Mouse (Mus musculus): ENCODE results near the gene Cfap97d1.

The Cfap97d1 gene

DNA sequence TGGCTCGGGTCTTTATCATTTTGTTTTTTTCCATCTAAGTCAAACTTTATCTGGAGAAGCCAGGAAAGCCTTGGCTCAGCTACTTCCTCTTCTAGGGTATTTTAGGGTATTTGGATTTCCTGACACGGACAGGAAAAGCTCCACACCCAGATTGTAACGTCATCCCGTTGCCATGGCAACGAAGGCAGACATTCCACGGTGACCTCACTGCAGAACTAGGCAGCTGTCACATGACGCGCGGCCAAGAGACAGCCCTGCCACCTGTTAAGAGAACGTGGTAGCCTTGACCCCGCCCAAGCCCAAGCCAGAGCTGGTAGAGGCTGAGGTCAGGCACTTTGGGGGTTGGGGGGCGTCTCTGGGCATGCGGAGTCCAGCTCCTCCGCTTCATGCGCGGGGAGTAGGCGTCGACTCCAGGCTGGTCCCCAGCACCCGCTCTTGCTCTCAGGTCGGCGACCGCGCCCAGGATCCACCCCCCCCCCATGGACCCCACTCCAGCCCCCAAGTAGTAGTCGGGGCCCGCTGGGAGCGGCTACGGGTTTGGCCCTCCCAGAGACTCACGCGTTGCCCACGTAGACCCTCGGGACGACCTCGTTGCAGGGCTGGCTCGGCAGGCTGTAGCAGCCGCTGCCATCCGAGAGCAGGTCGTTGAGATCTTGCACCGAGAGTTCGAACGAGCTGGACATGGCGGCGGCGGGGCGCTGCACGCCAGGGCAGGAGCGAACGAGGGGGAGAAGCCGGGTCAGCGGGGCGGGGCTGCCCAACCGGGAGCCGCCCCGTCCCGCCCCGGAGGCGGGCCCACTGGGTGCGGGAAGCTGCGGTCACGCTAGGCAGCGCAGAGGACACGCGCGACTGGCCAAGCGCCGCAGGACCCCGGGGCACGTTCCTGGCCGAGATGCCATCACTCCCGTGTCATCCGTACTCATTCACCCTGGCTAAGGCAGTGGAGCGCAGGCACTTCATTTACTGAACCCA lies at the start of gene Cfap97d1:
TSS of gene Cfap97d1 (plus strand) at position 226 of the 972 bp plus-strand sequence.
- peak; percentile 98 for DNase-seq (ENCODE audit: low read depth, low spot score)

- no peak for DNase-seq (ENCODE audit: low read depth, low spot score)
Measured at GRCm38 (mm10) chr11:101935743-101936142, 48.3 kb upstream of the Cfap97d1 start.

- DNase-seq (ENCODE audit: low read depth, low spot score): peak; percentile 59
Measured at GRCm38 (mm10) chr11:101936421-101936820, 47.7 kb upstream of the Cfap97d1 start.

DNA sequence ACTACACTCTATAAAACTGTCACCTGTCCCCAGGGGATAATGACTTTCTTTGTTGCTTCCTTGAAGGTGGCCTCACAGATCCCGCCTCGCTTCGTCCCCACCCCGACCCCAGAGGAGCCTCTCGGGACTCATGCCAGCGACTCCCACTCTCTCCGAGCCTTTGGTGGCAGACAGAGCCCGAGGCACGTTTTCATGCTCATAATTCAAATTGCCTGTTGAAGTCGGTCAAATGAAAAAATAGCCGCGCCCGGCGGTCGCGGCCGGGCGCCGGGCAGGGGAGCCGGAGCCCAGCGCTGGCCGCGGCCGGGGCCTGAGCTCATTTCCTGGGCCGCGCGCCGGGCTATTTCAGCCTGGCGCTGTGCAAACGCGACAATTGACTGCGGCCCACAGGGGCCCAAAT lies 47.0 kb upstream of the Cfap97d1 start:
- DNase-seq (ENCODE audit: low read depth, low spot score): no peak

DNA sequence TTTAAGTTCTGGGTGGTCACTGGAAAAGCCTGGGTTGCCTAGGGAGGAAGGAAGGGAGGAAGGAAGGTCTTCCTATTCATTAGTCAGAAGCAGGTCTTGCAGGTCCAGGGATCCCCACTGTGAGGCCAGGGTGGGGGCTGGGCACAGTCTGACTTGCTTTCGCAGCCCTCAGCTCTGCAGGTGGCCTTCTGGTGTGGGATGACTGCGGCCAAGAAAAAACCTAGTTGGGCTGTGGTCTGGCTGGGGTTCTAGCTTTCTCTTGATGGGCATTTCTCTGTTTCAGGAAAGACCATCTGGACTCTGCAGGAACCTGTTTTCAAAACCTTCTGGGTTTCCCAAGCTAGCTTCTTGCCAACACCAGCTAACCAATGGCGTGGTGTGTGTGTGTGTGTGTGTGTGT lies 41.0 kb upstream of the Cfap97d1 start:
- peak; percentile 65 for DNase-seq (ENCODE audit: low read depth, low spot score)

DNA sequence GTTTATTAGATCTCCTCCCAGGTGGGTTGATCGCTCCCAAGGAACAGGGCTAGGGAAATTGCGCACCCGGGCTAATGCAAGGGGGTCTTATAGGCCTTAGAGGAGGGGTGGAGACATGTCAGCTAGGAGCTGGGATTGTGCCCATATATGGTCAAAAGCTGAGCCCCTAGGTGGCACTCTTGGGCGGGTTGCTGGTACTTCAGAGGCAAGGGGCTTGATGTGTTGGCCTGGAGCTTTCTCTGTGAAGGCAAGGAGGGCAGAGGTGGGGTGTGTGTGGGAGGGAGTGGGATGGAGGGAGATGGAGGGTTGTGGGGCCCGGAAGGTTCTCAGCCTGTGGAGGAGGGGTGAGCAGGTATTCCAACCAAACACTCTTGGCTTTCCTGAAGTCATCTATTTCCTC lies 37.6 kb upstream of the Cfap97d1 start:
- peak; percentile 82 for DNase-seq (ENCODE audit: low read depth, low spot score)

GRCm38 (mm10) chr11:101950021-101950420 lies 34.1 kb upstream of the Cfap97d1 start:
- no peak for DNase-seq (ENCODE audit: low read depth, low spot score)

DNA sequence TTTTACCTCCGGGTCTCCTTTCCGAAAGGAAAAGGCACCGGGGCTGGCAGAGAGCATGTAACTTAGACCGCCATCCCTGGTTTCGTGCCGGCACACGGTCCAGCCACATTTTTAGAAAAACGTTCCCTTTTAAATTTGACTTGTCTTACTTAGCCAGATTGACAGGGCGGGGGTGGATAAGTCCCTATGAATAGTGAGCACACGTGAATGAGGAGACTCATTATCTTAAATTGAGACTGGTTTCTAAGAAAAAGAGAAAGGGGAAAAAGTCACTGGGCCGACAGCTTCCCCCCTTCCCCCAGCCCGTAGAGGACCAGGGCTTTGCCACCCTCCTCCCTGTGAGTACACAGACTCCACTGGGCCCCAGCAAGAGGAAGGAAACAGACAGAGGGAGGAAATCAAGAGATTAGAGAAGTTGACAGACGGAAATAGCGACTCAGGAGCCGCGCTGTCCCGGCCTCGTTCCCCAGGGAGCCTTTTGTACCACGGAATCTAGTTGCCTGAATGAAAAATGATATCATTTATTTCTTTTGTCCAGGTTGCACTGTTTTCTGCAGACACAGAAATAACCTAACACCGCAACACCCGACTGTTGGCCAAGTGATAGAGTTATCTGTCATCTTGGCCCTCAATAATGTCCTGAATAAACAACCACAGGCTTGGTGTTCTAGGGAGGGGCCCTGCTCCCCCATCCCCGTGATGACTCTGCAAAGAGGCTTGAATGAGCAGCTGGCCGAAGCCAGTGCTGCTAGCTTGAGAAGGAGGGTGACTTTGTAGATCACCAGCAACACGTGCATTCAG lies 31.3 kb upstream of the Cfap97d1 start:
- DNase-seq (ENCODE audit: low read depth, low spot score): no peak

DNA sequence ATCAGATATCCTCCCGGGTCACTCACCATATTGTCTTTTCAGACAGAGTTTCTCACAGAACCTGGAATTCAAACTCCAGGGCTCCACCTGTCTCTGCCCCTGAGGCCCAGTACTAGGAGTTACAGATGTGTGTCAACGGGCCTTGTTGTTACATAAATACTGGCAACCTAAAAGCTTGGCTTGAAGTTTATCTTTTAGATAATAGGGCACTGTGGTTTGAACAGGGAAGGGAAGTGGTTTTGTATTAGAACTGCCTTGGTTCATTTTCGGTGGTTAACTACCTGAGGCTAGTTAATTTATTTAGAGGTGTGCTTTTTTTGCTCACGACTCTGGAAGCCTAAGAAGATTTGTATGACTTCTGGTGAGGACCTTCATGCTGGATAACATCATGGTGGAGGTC lies 30.6 kb upstream of the Cfap97d1 start:
- DNase-seq (ENCODE audit: low read depth, low spot score): no peak

GRCm38 (mm10) chr11:101957476-101957875 lies 26.6 kb upstream of the Cfap97d1 start:
- no peak for DNase-seq (ENCODE audit: low read depth, low spot score)

DNA sequence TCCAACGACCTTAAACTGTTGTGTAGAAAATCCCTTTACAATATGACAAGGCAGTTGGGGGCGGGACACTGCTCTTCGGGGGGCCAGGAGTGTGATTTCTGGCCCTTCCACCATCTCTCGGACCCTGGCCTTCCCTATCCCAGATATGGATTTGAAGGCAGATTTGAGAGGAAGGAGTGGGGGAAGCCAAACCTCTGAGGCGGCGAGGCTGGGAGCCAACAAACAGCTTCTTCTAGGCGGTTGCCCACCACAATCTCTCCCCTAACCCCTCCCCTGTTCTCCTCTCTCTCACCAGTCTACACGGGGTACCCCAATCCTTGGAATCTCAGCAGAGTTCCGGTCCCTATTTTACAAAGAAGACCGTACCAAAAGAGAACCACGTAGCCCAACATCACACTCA lies 21.0 kb upstream of the Cfap97d1 start:
- no peak for DNase-seq (ENCODE audit: low read depth, low spot score)

GRCm38 (mm10) chr11:101963473-101964291 lies 20.4 kb upstream of the Cfap97d1 start:
- peak; percentile 39 for DNase-seq (ENCODE audit: low read depth, low spot score)

DNA sequence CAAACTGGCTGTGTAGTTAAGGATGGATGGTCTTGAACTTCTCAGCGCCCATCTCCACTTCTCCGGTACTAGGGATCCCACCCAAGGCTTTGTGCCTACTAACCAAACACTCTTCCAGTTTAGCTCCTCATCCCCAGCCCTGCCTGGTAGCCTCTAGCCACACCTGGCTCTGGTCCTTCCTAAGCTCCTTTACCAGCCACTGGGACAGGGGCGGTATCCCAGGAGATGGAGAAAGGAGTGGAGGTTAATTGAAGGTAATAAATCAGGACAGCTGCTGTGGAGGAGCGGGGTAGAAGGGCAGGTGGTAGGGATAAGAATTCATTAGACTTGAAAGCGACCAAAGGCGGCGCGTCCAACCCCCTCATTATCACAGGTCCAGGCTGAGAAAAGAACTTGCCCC lies 19.4 kb upstream of the Cfap97d1 start:
- no peak for DNase-seq (ENCODE audit: low read depth, low spot score)

GRCm38 (mm10) chr11:101965553-101965952 lies 18.5 kb upstream of the Cfap97d1 start:
- no peak for DNase-seq (ENCODE audit: low read depth, low spot score)

GRCm38 (mm10) chr11:101966965-101967614 lies 17.0 kb upstream of the Cfap97d1 start, which contains the start of gene Sost:
TSS of gene Sost (minus strand) at chr11:101967015.
- peak; percentile 41 for DNase-seq (ENCODE audit: low read depth, low spot score)

DNA sequence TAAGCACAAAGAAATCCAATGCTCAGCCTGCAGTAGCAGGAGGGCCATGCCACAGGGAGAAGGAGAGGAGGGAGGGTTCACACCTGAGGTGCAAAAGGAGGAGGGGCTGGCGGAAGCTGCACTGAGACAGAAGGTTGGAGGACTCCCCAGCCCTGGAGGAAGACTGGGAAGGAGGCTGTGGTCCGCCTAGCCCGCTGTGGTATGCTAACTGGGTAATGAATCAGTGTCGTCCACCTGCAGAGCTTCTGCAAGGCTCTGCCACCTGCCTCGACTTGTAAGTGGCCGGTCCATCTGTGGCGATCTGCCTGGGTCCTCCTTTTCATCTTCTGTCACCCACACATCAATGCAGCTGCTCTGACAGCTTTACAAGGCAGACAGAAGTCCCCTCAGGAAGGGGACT lies 15.8 kb upstream of the Cfap97d1 start:
- no peak for DNase-seq (ENCODE audit: low read depth, low spot score)

DNA sequence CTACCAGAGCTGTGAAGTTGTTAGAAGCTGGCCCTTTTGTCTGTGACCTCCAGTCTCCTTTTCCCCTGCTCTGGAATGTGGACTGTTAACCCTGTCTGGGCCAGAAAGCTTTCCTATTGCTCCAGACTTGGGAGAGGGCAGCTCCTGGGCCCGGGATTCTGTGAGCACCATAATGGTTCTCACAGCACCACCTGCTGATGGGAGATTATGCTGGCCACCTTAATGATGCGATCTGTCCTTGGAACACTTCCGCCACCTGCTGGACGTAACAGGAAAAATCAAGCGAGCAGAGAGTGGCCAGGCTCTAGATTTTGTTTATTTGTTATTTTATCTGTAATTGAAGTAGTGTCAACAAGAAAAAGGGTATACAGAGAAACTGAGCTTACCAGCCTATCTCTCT lies 15.3 kb upstream of the Cfap97d1 start:
- DNase-seq (ENCODE audit: low read depth, low spot score): peak; percentile 93

DNA sequence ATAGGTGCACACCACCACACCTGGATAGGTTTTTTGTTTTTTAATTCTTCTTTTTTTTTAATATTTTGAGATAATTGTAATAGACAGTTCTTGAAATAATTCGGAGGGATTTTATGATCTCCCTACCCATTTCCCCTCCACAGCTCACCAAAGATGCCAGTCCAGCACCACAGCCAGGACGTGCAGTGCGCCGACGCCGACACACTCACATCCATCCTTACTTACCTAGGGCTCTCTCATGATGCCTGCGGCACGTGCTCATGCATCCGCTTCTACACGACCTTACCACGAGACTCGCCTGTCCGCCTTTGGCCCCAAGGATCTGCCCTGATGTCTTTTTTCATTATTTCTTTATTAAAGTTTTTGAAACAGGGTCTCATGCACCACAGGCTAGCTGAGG lies 14.2 kb upstream of the Cfap97d1 start:
- DNase-seq (ENCODE audit: low read depth, low spot score): no peak

GRCm38 (mm10) chr11:101971410-101971809 lies 12.7 kb upstream of the Cfap97d1 start:
- DNase-seq (ENCODE audit: low read depth, low spot score): peak; percentile 55

- DNase-seq (ENCODE audit: low read depth, low spot score): no peak
Measured at GRCm38 (mm10) chr11:101972097-101972496, 12.0 kb upstream of the Cfap97d1 start.

GRCm38 (mm10) chr11:101972651-101973050 lies 11.4 kb upstream of the Cfap97d1 start:
- no peak for DNase-seq (ENCODE audit: low read depth, low spot score)

Data from ES-CJ7 (cell line).